Mouse (Mus musculus): Measurements from ENCODE around the gene Hdhd5.

Hdhd5 gene

DNA sequence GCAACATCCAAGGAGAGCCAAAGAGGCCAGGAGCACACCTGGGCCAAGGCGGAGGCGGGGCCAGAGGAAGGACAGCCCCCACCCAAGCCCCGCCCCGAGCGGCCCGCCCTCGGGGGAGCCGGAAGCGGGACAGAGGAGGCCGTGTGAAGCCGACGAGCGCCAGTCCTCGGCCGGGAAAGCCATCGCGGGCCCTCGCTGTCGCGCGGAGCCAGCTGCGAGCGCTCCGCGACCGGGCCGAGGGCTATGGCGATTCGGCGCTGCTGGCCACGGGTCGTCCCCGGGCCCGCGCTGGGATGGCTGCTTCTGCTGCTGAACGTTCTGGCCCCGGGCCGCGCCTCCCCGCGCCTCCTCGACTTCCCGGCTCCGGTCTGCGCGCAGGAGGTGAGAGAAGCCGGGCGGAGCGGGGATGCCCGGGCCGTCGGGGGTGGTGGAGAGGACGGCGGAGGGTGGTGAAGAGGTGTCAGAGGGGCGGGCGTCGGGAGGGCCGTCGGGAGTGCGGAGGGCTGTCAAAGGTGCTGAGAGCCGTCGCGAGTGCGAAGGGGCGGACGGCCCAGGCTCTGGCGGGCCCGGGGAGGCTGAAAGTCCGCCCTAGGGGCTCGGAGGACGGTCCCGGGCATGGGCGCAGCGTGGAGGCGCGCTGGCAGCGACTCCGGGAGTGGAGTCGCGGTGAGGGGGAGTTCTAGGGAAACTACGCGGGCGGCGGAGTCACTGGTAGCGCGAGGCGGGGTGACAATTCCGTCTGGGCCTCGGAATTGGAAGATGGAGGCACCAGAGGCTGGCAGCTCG lies 67.8 kb downstream of the Hdhd5 start, which contains the start of gene Il17ra:
Gene Il17ra, plus strand, starts transcription at position 162 of the 786 bp plus-strand sequence.
- in situ Hi-C loops (cut with MboI; ENCODE audit: unreplicated experiment in 2 of 2), result loop anchor here in 1 of 2 experiments (10.0 to 25.0 kb wide), 3 partner anchors 182 to 1076 kb away; partner anchors contain the start of gene Fbxl14

DNA sequence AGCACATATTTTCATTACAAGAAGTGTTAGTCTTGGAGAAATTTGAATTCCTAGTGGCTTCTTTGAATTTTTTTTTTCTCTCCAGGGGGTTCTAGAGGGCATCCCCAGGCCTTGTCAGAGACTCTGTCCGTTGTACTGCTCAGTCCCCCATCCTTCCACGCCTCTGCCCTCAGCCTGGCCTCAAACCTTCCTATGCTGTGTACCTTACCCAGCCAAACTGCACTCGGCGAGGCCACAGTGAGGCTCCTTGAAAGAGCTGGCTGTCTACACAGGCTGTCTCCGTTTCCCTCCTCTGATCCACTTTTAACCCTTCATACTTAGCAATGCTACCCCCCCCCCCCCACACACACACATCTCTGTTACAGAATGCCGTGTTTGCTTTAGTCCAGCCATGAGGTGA lies 68.9 kb downstream of the Hdhd5 start:
- in situ Hi-C loops (cut with MboI; ENCODE audit: unreplicated experiment in 2 of 2), result loop anchor here in 1 of 2 experiments (10.0 to 25.0 kb wide), 3 partner anchors 183 to 1075 kb away; partner anchors contain the start of gene Fbxl14

DNA sequence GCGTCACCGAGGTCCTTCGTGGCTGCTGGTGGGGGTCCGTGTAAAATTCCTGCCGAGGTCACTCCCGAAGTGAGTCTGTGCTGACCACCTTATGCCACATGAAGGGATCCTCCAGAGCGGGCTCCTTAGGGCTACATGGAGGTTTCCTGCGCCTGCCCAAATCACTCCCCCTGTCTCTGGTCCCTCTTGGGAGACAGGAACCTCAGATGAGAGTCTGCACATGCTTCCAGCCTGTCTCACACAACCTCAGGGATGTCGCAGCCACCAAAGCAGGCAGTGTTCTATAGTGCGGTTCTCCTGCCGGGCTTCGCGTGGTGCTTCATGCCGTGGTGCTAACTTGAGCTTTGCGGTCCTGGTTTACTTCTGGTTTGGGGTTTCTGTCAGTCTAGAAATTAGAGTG lies 69.9 kb downstream of the Hdhd5 start:
- in situ Hi-C loops (cut with MboI; ENCODE audit: unreplicated experiment in 2 of 2), result loop anchor here in 1 of 2 experiments (10.0 to 25.0 kb wide), 3 partner anchors 184 to 1074 kb away; partner anchors contain the start of gene Fbxl14
